ENCODE assay signal across 8 mouse cellular contexts in the genomic region with DNA sequence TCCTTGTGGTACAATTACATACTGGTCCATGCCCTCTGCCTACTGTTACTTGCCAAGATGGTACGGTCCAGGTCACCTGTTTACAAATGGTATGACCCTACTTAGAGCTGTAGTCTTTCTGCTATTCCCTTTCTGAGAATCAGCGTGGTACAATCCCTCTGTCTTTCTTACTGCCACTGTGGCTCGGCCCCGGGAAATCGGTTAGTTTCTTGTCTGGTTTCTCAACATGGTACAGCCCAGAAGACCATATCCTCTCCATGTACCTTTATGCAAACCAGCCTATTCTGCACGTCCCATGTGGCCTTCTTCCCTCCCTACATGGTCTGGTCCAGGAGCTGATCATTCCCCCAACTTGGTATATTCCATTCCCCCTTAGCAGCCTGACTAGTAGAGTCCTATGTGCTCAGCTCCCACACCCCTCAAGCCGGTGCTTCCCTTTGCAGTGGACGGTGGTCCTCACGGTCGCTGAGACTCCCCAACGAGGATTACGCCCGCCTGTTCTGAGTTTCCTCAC. TPM values are rescaled to one million over a fixed set of nuclear protein-coding genes. Genes with fewer than 3 reads are reported as not detected.
DNase-seq lines count a peak whose midpoint lies in the region; ATAC-seq and TF ChIP-seq lines count a peak whose summit lies in the region.

No protein-coding gene starts in this region.

- H3K36me3 ChIP-seq in heart, adult 2 months (ENCODE audit: control insufficient read depth, insufficient read depth, low read length), result peaks cover 13% of the 10 kb centered on the region
- peaks cover 2% of the 10 kb centered on the region; the same call in 1 of the 2 replicates for H3K36me3 ChIP-seq in limb, embryonic 12.5 days
- H3K36me3 ChIP-seq in midbrain, embryonic 16.5 days (ENCODE audit: control insufficient read depth, insufficient read depth, low read length), result no peaks in the 10 kb centered on the region
- no peaks in the 10 kb centered on the region for H3K36me3 ChIP-seq in stomach, postnatal 0 days (ENCODE audit: control insufficient read depth, insufficient read depth, low read length)

- peak overlapping the region; percentile 97 for H3K4me2 ChIP-seq in limb, embryonic 12.5 days
- peak overlapping the region; percentile 98 for H3K4me2 ChIP-seq in midbrain, embryonic 16.5 days (ENCODE audit: low read length)
- H3K4me2 ChIP-seq in stomach, postnatal 0 days (replicated peaks; ENCODE audit: low read depth), result peak overlapping the region; percentile 66

- TF ChIP-seq POLR2A in heart, adult 2 months (IDR thresholded peaks at IDR 0.05; ENCODE audit: insufficient read depth, low read depth, low read length), result peak; percentile 99

- peak; percentile 70 for DNase-seq in 3134 (ENCODE audit: extremely low read depth, insufficient read length, low spot score)
- peak; percentile 71 for DNase-seq in T-cell, adult 2 months (ENCODE audit: low spot score)
- peak; percentile 81 for DNase-seq in embryo, embryonic 11 days
- DNase-seq in heart, adult 2 months, result peak in 1 of 2 experiments; percentile 68
- DNase-seq in kidney, adult 18-20 months, result peak; percentile 69
- DNase-seq in stomach, postnatal 0 days (ENCODE audit: low spot score), result peak; percentile 75

- peak; percentile 87 for TF ChIP-seq EP300 in heart, adult 2 months (IDR thresholded peaks at IDR 0.05; ENCODE audit: insufficient read depth, low read depth, low read length)
- peak; percentile 19 for TF ChIP-seq EP300 in stomach, postnatal 0 days (optimal IDR thresholded peaks at IDR 0.05)

- intact Hi-C loops in heart, adult 2 months (cut with DNase I), result loop anchor here (5.0 kb wide), 3 partner anchors 177 to 1152 kb away; a partner anchor contains a TSS

- peak overlapping the region; percentile 51 for H3K4me3 ChIP-seq in heart, adult 2 months
- H3K4me3 ChIP-seq in limb, embryonic 12.5 days (replicated peaks), result peak overlapping the region; percentile 75
- H3K4me3 ChIP-seq in midbrain, embryonic 16.5 days (ENCODE audit: low read depth, low read length), result peak overlapping the region; percentile 62
- peak overlapping the region; percentile 38 for H3K4me3 ChIP-seq in stomach, postnatal 0 days (ENCODE audit: low read depth, low read length)

- peaks cover 18% of the 10 kb centered on the region for H3K4me1 ChIP-seq in heart, adult 2 months (ENCODE audit: control insufficient read depth, insufficient read depth, low read length)
- H3K4me1 ChIP-seq in limb, embryonic 12.5 days (replicated peaks), result peaks cover 69% of the 10 kb centered on the region
- H3K4me1 ChIP-seq in midbrain, embryonic 16.5 days (ENCODE audit: control insufficient read depth, insufficient read depth, low read length), result peaks cover 67% of the 10 kb centered on the region
- peaks cover 18% of the 10 kb centered on the region; the same call in 1 of the 2 replicates for H3K4me1 ChIP-seq in stomach, postnatal 0 days (replicated peaks; ENCODE audit: control insufficient read depth, insufficient read depth)

- peak; percentile 48; the same call in 1 of the 2 replicates for ATAC-seq in limb, embryonic 12.5 days (ENCODE audit: insufficient number of reproducible peaks, insufficient read depth, low FRiP score, low TSS enrichment, low read depth)
- ATAC-seq in midbrain, embryonic 16.5 days, result peak; percentile 61
- peak; percentile 61 for ATAC-seq in stomach, postnatal 0 days (ENCODE audit: low FRiP score, low TSS enrichment)

- H3K27ac ChIP-seq in heart, adult 2 months, result peak overlapping the region; percentile 91
- H3K27ac ChIP-seq in limb, embryonic 12.5 days, result peak overlapping the region; percentile 87
- peak overlapping the region; percentile 86 for H3K27ac ChIP-seq in midbrain, embryonic 16.5 days (ENCODE audit: low read length)
- peak overlapping the region; percentile 89 for H3K27ac ChIP-seq in stomach, postnatal 0 days (replicated peaks)

- H3K79me2 ChIP-seq in heart, adult 2 months (replicated peaks; ENCODE audit: control insufficient read depth, insufficient read depth, low read length), result no peaks in the 10 kb centered on the region

- no peaks in the 10 kb centered on the region for H3K9me3 ChIP-seq in limb, embryonic 12.5 days
- no peaks in the 10 kb centered on the region for H3K9me3 ChIP-seq in midbrain, embryonic 16.5 days (replicated peaks; ENCODE audit: control insufficient read depth, low read length, poor library complexity, severe bottlenecking)
- no peaks in the 10 kb centered on the region for H3K9me3 ChIP-seq in stomach, postnatal 0 days (ENCODE audit: control insufficient read depth, low read length)

- TF ChIP-seq CTCF in heart, adult 2 months (IDR thresholded peaks at IDR 0.05), result no peak
- no peak for TF ChIP-seq CTCF in stomach, postnatal 0 days (IDR thresholded peaks at IDR 0.05; ENCODE audit: low read depth)

- peak overlapping the region; percentile 82 for H3K9ac ChIP-seq in heart, adult 2 months (ENCODE audit: low read depth, low read length)
- H3K9ac ChIP-seq in limb, embryonic 12.5 days (replicated peaks), result peak overlapping the region; percentile 60
- peak overlapping the region; percentile 62 for H3K9ac ChIP-seq in midbrain, embryonic 16.5 days (ENCODE audit: low read depth, low read length)
- peak overlapping the region; percentile 61 for H3K9ac ChIP-seq in stomach, postnatal 0 days (ENCODE audit: low read length)

- H3K27me3 ChIP-seq in heart, adult 2 months (ENCODE audit: control insufficient read depth, insufficient read depth, low read length), result 0 out of 2 replicates have a peak, but pooled peaks cover 3% of the 10 kb centered on the region
- peaks cover 22% of the 10 kb centered on the region for H3K27me3 ChIP-seq in limb, embryonic 12.5 days
- no peaks in the 10 kb centered on the region for H3K27me3 ChIP-seq in midbrain, embryonic 16.5 days (ENCODE audit: control insufficient read depth, insufficient read depth, low read depth, low read length)
- H3K27me3 ChIP-seq in stomach, postnatal 0 days (ENCODE audit: control insufficient read depth, insufficient read depth, low read length), result no peaks in the 10 kb centered on the region

- WGBS in heart, adult 2 months, result under 1% methylated on average over 13 of the region's 13 CpGs
- 1% methylated on average over 13 of the region's 13 CpGs for WGBS in limb, embryonic 12.5 days
- under 1% methylated on average over 13 of the region's 13 CpGs for WGBS in midbrain, embryonic 16.5 days
- under 1% methylated on average over 13 of the region's 13 CpGs for WGBS in stomach, postnatal 0 days

RNA-seq across cellular contexts. Expression of a gene that starts 0.8 kb away (rescaled TPM):
- 100 to 1,000 TPM in 1 of 2 experiments, 1 to 10 TPM in 1; 6.4 to 134 TPM for total RNA-seq in heart, adult 2 months (2021)
- 49.3 and 93.6 TPM in 2 replicates for polyA plus RNA-seq in heart, adult 2 months (2012; rRNA removed)
- 6.4 and 8.5 TPM in 2 replicates for polyA plus RNA-seq in limb, embryonic 12.5 days (2016; fragmentation: Nextera tagmentation; extraction: Ambion mirVana)
- 2.3 and 3.4 TPM in 2 replicates for polyA plus RNA-seq in midbrain, embryonic 16.5 days (2015; fragmentation: Nextera tagmentation; extraction: Ambion mirVana)
- polyA plus RNA-seq in stomach, postnatal 0 days (2015; fragmentation: Nextera tagmentation; extraction: Ambion mirVana), result 8.8 and 12.6 TPM in 2 replicates

RNA-seq across cellular contexts. Expression of a gene that starts 4.5 kb away (rescaled TPM):
- 1 to 10 TPM; 5.2 to 6.8 TPM for total RNA-seq in heart, adult 2 months (2021)
- 10.6 and 14.4 TPM in 2 replicates for polyA plus RNA-seq in heart, adult 2 months (2012; rRNA removed)
- 8.8 and 12.6 TPM in 2 replicates for polyA plus RNA-seq in limb, embryonic 12.5 days (2016; fragmentation: Nextera tagmentation; extraction: Ambion mirVana)
- polyA plus RNA-seq in midbrain, embryonic 16.5 days (2015; fragmentation: Nextera tagmentation; extraction: Ambion mirVana), result 71.6 and 89.9 TPM in 2 replicates
- polyA plus RNA-seq in stomach, postnatal 0 days (2015; fragmentation: Nextera tagmentation; extraction: Ambion mirVana), result 2.7 and 4.4 TPM in 2 replicates

RNA-seq across cellular contexts. Expression of a gene that starts 9.9 kb away (rescaled TPM):
- total RNA-seq in heart, adult 2 months (2021), result under 1 TPM; 0.16 to 0.25 TPM
- polyA plus RNA-seq in heart, adult 2 months (2012; rRNA removed), result 0.16 and 0.41 TPM in 2 replicates
- 0.40 and 0.74 TPM in 2 replicates for polyA plus RNA-seq in limb, embryonic 12.5 days (2016; fragmentation: Nextera tagmentation; extraction: Ambion mirVana)
- polyA plus RNA-seq in midbrain, embryonic 16.5 days (2015; fragmentation: Nextera tagmentation; extraction: Ambion mirVana), result 0.24 and 0.28 TPM in 2 replicates
- 0.53 and 0.56 TPM in 2 replicates for polyA plus RNA-seq in stomach, postnatal 0 days (2015; fragmentation: Nextera tagmentation; extraction: Ambion mirVana)

RNA-seq across cellular contexts. Expression of a gene that starts 11.2 kb away (rescaled TPM):
- total RNA-seq in heart, adult 2 months (2021), result 100 to 1,000 TPM; 496 to 617 TPM
- polyA plus RNA-seq in heart, adult 2 months (2012; rRNA removed), result 580 and 697 TPM in 2 replicates
- polyA plus RNA-seq in limb, embryonic 12.5 days (2016; fragmentation: Nextera tagmentation; extraction: Ambion mirVana), result 990 and 1,038 TPM in 2 replicates
- 475 and 495 TPM in 2 replicates for polyA plus RNA-seq in midbrain, embryonic 16.5 days (2015; fragmentation: Nextera tagmentation; extraction: Ambion mirVana)
- 893 and 919 TPM in 2 replicates for polyA plus RNA-seq in stomach, postnatal 0 days (2015; fragmentation: Nextera tagmentation; extraction: Ambion mirVana)

RNA-seq across cellular contexts. Expression of a gene that starts 13.7 kb away (rescaled TPM):
- total RNA-seq in heart, adult 2 months (2021), result 10 to 100 TPM; 15.9 to 18.2 TPM
- 24.1 and 24.9 TPM in 2 replicates for polyA plus RNA-seq in heart, adult 2 months (2012; rRNA removed)
- 32.5 TPM in 2 replicates for polyA plus RNA-seq in limb, embryonic 12.5 days (2016; fragmentation: Nextera tagmentation; extraction: Ambion mirVana)
- 21.9 and 23.0 TPM in 2 replicates for polyA plus RNA-seq in midbrain, embryonic 16.5 days (2015; fragmentation: Nextera tagmentation; extraction: Ambion mirVana)
- polyA plus RNA-seq in stomach, postnatal 0 days (2015; fragmentation: Nextera tagmentation; extraction: Ambion mirVana), result 23.6 and 24.5 TPM in 2 replicates
